Mouse (Mus musculus): ENCODE results near the gene Alkbh1.

Gene Alkbh1

DNA sequence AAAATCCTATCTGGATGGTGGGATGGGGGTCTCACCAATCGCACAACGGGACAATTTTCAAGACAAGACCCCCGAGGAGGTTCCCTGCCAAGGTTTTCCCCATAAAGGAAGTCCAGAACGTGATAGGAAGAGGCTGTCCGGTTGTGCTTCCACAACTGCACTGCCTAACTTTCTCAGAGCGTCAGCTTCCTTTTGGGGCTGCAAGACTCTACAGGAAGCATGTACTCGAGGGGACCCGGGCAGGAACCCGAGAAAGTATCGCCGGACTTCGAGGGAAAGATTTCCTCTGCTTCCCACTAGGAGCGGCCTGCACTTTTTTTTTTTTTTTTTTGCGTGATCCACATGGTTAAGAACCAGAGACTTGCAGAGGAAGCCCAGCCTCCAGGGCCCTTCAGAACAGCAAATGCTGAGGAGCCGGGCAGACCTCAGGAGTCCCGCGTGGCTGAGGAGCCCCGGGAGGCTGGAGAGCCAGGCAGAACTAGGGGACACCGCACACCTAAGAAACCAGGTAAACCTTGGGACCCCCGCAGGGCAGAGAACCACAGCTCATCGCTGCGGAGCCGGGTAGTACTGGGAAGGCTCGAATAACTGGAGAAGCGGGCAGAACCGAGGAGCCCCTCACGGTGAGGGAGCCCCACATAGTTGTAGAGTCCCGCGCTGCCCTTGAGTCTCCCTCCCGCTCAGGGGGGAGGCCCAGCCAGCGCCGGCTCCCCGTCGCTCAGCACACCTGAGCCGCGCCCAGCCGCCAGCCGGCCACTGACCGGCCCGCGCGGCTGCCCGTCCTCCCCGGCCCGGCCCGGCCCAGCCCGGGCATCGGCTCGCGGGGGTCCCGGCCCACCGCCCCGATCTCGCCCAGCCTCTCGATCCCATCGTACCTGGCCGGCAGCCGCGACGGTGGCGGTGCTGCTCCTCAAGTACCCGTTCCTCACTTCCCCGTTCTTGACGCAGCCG, 56.4 kb downstream of the Alkbh1 start:
- peak; percentile 51 for DNase-seq (ENCODE audit: extremely low read depth, insufficient read length, low spot score)

DNA sequence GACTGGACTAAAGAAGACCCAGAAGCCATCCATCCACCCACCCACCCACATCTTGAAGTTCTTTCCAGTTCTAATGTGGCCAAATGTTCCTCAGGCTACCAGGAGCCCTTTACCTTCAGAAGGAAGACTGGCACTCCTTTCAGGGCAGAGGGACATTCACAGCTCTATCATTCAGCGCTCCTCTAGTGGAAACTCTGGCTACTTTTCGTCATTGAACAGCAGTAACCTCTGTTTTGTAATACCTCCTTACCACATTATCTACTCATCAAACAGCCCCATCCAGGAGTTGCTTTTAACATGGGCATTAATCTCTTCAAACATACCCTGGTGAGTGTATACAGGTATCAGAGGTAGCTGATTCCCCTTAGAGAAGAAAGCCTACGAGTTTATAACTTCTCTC, 58.8 kb downstream of the Alkbh1 start:
- no peak for DNase-seq (ENCODE audit: extremely low read depth, insufficient read length, low spot score)

DNA sequence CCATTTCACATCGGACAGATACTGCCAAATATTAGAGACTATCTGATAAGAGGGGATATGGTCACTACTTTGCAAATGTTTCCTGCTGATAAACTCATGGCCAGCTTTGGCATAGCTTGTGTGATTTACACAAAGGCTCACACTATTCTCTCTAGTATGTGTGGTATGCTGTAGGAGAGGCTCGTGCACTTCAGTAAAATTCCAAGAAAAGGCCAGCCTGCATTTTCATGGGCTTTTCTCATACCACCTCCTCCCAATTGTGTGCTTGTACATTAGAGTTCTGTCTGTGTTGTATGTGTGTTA, 62.5 kb downstream of the Alkbh1 start:
- DNase-seq (ENCODE audit: extremely low read depth, insufficient read length, low spot score): no peak

DNA sequence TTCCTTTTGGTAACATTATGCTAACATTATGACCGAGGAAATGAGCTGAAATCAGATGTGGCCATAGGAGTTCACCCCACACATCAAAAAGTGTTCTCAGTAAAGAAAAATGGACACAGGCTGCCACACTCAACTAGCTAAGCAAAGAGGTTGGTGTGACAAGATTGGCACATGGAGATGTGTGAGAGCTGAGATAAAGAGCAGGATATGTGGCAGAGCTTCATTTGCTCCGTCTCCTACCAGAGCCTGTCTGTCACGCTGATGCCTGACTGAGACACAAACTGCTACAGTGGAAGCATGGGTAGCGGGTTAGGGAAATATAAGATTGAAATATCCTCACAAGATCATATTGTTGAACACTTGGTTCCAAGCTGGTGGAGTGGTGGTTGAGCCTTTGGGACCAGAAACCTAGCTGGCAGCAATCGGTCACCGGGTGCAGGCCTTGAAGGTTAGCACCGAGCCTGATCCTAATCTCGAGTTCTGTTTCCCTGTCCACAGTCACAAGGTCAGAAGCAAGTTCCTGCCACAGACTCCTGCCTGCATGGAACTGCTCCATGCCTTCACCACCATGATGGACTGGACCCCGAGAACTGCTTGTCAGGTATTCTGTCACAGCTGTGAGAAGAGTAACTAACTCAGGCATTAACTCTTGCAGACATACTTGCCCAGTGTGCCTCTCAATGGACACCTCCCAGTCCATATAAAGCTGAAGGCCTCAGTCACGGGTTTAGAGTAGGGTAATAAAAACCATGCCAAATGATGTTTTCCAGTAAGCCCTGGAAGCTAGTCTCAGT, 63.0 kb downstream of the Alkbh1 start:
- DNase-seq (ENCODE audit: extremely low read depth, insufficient read length, low spot score): no peak

DNA sequence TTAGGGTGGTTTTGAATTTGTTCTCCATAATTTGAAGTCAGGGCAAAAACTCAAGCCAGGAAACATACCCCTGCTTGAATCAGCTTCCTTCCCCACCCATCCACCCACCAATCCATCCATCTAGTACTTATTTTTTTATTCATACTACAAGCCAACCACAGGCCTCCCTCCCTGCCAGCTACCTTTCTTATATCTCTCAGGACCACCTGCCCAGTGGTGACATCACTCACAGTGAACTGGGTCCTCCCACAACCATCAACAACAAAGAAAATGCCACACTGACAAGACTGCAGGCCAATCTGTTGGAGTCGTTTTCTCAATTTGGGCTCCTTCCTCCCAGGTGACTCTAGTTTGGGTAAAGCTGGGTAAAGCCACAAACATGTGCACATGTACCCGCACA, 64.3 kb downstream of the Alkbh1 start:
- no peak for DNase-seq (ENCODE audit: extremely low read depth, insufficient read length, low spot score)
